Mouse (Mus musculus): Measurements from ENCODE around the gene Sun3. TPM values are rescaled to one million over a fixed set of nuclear protein-coding genes. Genes with fewer than 3 reads are reported as not detected.

The Sun3 gene
- total RNA-seq, 1 experiment = not detected

DNA sequence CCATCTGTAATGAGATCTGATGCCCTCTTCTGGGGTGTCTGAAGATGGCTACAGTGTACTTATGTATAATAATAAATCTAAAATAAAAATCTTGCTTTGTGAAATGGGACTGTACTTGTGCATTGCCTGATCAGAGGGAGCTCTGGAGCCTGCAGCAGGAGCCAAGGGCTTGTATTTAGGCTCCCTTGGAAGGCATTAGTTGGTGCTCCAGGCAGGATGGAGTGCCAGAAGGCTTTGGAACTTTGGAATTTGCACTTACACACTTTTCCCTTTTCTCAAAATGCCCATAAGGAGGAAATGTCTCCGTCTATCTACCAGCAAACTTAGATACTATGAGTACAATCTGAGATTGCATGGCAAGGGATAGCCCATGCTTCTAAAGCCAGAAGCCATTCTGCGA lies 2.2 kb downstream of the Sun3 start:
- in situ Hi-C loops (cut with MboI; ENCODE audit: low sequenced_read_pairs in 2 of 2, unreplicated experiment in 2 of 2) = no loop called here
- no peak for DNase-seq (ENCODE audit: low read depth, low spot score)
- H3K9me3 ChIP-seq (ENCODE audit: control insufficient read depth, insufficient read depth, low read depth, low read length) = no peaks in the 10 kb centered on the region
- H3K9ac ChIP-seq (ENCODE audit: insufficient read depth, low read depth, low read length, poor library complexity, severe bottlenecking) = no peak overlapping the region
- H3K4me3 ChIP-seq (ENCODE audit: insufficient read depth in 1 of 2, low read depth in 1 of 2, low read length in 2 of 2, poor library complexity in 1 of 2, severe bottlenecking in 1 of 2) = no peak overlapping the region
- no peaks in the 10 kb centered on the region for H3K36me3 ChIP-seq (ENCODE audit: control insufficient read depth, insufficient read depth, low read length, poor library complexity, severe bottlenecking)
- H3K4me1 ChIP-seq (ENCODE audit: control insufficient read depth in 2 of 2, insufficient read depth in 2 of 2, low read length in 2 of 2, poor library complexity in 1 of 2) = peaks cover 0 to 5% of the 10 kb centered on the region in 2 experiments; a peak in 1 of 4 replicates
- no peak for TF ChIP-seq ZNF384 (IDR thresholded peaks at IDR 0.05; ENCODE audit: low read depth, low read length)
- no peak for TF ChIP-seq HCFC1 (IDR thresholded peaks at IDR 0.05; ENCODE audit: borderline replicate concordance, insufficient read depth, low read length)
- TF ChIP-seq ZC3H11A (IDR thresholded peaks at IDR 0.05; ENCODE audit: borderline replicate concordance, low read depth, low read length) = no peak
- no peak for TF ChIP-seq CHD2 (IDR thresholded peaks at IDR 0.05; ENCODE audit: low read depth, low read length)
- TF ChIP-seq MAFK (IDR thresholded peaks at IDR 0.05; ENCODE audit: insufficient read depth, low read depth, low read length) = no peak
- H3K27ac ChIP-seq (ENCODE audit: insufficient read depth, low read depth, low read length, poor library complexity, severe bottlenecking) = no peak overlapping the region

DNA sequence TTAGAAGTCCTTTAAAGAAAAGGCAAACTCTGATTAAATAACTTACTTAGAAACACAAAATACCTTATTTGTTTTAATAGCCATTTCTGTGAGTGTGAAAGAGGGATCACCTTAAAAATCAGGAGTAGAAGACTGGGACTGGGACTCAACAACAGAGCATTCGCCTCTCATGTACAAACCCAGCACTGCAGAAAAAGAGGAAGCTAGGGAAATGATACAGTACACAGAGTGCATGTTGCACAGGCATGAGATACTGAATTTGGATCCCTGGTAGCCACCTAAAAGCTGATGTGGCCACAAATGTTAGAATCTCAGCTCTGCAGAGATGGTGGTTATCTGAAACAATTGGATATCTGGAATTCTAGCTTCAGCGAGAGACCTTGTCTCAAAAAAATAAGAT lies 17.3 kb downstream of the Sun3 start:
- no peaks in the 10 kb centered on the region for H3K36me3 ChIP-seq (ENCODE audit: control insufficient read depth, insufficient read depth, low read length, poor library complexity, severe bottlenecking)
- H3K9ac ChIP-seq (ENCODE audit: insufficient read depth, low read depth, low read length, poor library complexity, severe bottlenecking) = no peak overlapping the region
- in situ Hi-C loops (cut with MboI; ENCODE audit: low sequenced_read_pairs in 2 of 2, unreplicated experiment in 2 of 2) = no loop called here
- no peaks in the 10 kb centered on the region for H3K9me3 ChIP-seq (ENCODE audit: control insufficient read depth, insufficient read depth, low read depth, low read length)
- TF ChIP-seq HCFC1 (IDR thresholded peaks at IDR 0.05; ENCODE audit: borderline replicate concordance, insufficient read depth, low read length) (no peak), CHD2 (IDR thresholded peaks at IDR 0.05; ENCODE audit: low read depth, low read length) (no peak), ZC3H11A (IDR thresholded peaks at IDR 0.05; ENCODE audit: borderline replicate concordance, low read depth, low read length) (no peak), ZNF384 (IDR thresholded peaks at IDR 0.05; ENCODE audit: low read depth, low read length) (no peak), MAFK (IDR thresholded peaks at IDR 0.05; ENCODE audit: insufficient read depth, low read depth, low read length) (no peak)
- no peaks in the 10 kb centered on the region for H3K4me1 ChIP-seq (ENCODE audit: control insufficient read depth in 2 of 2, insufficient read depth in 2 of 2, low read length in 2 of 2, poor library complexity in 1 of 2)
- no peak overlapping the region for H3K4me3 ChIP-seq (ENCODE audit: insufficient read depth in 1 of 2, low read depth in 1 of 2, low read length in 2 of 2, poor library complexity in 1 of 2, severe bottlenecking in 1 of 2)
- no peak for DNase-seq (ENCODE audit: low read depth, low spot score)
- no peak overlapping the region for H3K27ac ChIP-seq (ENCODE audit: insufficient read depth, low read depth, low read length, poor library complexity, severe bottlenecking)

DNA sequence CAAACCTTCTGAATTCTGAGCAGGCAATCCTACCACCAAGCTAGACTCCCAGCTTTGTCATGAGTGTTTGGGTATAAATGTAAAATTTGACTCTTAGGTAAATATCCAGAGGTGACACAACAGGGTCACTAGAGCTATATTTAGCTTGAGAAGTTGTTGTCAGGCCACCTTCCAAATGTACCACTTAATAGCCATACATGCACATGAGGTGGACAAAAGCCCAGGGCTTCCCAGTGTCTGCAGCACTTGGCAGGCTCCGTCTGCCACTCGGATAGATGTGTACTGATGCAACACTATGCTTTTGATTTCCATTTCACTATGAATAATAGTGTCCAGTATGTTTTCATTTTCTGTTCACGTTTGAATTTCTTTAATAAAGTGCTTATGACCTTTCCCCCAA lies 23.6 kb downstream of the Sun3 start:
- no peaks in the 10 kb centered on the region for H3K4me1 ChIP-seq (ENCODE audit: control insufficient read depth in 2 of 2, insufficient read depth in 2 of 2, low read length in 2 of 2, poor library complexity in 1 of 2)
- in situ Hi-C loops (cut with MboI; ENCODE audit: low sequenced_read_pairs in 2 of 2, unreplicated experiment in 2 of 2) = no loop called here
- TF ChIP-seq ZC3H11A (IDR thresholded peaks at IDR 0.05; ENCODE audit: borderline replicate concordance, low read depth, low read length) (no peak), HCFC1 (IDR thresholded peaks at IDR 0.05; ENCODE audit: borderline replicate concordance, insufficient read depth, low read length) (no peak), MAFK (IDR thresholded peaks at IDR 0.05; ENCODE audit: insufficient read depth, low read depth, low read length) (no peak), CHD2 (IDR thresholded peaks at IDR 0.05; ENCODE audit: low read depth, low read length) (no peak), ZNF384 (IDR thresholded peaks at IDR 0.05; ENCODE audit: low read depth, low read length) (no peak)

DNA sequence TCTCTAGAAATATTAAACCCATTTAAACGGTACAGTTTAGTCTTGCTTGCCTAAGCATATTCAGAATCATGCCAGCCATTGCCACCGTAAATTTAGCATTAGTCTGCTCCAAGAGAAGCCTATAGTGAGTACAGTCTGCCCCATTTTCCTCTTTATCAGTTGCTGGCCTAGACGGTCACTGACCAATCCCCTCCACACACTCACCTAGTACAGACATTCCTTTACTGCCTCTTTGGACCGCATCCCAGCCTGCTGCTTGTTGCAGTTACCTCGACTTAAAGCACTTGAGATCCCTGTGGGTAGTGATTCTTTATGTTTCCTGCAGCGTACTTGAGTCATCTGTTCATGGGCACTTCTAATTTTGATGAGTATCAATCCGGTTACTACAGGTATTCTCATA lies 24.0 kb downstream of the Sun3 start:
- no peak for DNase-seq (ENCODE audit: low read depth, low spot score)
- no peak for TF ChIP-seq ZNF384 (IDR thresholded peaks at IDR 0.05; ENCODE audit: low read depth, low read length)
- no peak for TF ChIP-seq ZC3H11A (IDR thresholded peaks at IDR 0.05; ENCODE audit: borderline replicate concordance, low read depth, low read length)
- TF ChIP-seq MAFK (IDR thresholded peaks at IDR 0.05; ENCODE audit: insufficient read depth, low read depth, low read length) = no peak
- no peak for TF ChIP-seq CHD2 (IDR thresholded peaks at IDR 0.05; ENCODE audit: low read depth, low read length)
- no peak overlapping the region for H3K4me3 ChIP-seq (ENCODE audit: insufficient read depth in 1 of 2, low read depth in 1 of 2, low read length in 2 of 2, poor library complexity in 1 of 2, severe bottlenecking in 1 of 2)
- no peak overlapping the region for H3K27ac ChIP-seq (ENCODE audit: insufficient read depth, low read depth, low read length, poor library complexity, severe bottlenecking)
- in situ Hi-C loops (cut with MboI; ENCODE audit: low sequenced_read_pairs in 2 of 2, unreplicated experiment in 2 of 2) = no loop called here
- H3K4me1 ChIP-seq (ENCODE audit: control insufficient read depth in 2 of 2, insufficient read depth in 2 of 2, low read length in 2 of 2, poor library complexity in 1 of 2) = no peaks in the 10 kb centered on the region
- H3K9ac ChIP-seq (ENCODE audit: insufficient read depth, low read depth, low read length, poor library complexity, severe bottlenecking) = no peak overlapping the region
- H3K9me3 ChIP-seq (ENCODE audit: control insufficient read depth, insufficient read depth, low read depth, low read length) = no peaks in the 10 kb centered on the region
- H3K36me3 ChIP-seq (ENCODE audit: control insufficient read depth, insufficient read depth, low read length, poor library complexity, severe bottlenecking) = no peaks in the 10 kb centered on the region

More for the DNA sequence above, 23.6 kb downstream of the Sun3 start:
- Histone ChIP-seq H3K27ac (ENCODE audit: insufficient read depth, low read depth, low read length, poor library complexity, severe bottlenecking) (no peak overlapping the region), H3K36me3 (ENCODE audit: control insufficient read depth, insufficient read depth, low read length, poor library complexity, severe bottlenecking) (no peaks in the 10 kb centered on the region), H3K4me3 (ENCODE audit: insufficient read depth in 1 of 2, low read depth in 1 of 2, low read length in 2 of 2, poor library complexity in 1 of 2, severe bottlenecking in 1 of 2) (no peak overlapping the region), H3K9me3 (ENCODE audit: control insufficient read depth, insufficient read depth, low read depth, low read length) (no peaks in the 10 kb centered on the region), H3K9ac (ENCODE audit: insufficient read depth, low read depth, low read length, poor library complexity, severe bottlenecking) (no peak overlapping the region)
- no peak for DNase-seq (ENCODE audit: low read depth, low spot score)

DNA sequence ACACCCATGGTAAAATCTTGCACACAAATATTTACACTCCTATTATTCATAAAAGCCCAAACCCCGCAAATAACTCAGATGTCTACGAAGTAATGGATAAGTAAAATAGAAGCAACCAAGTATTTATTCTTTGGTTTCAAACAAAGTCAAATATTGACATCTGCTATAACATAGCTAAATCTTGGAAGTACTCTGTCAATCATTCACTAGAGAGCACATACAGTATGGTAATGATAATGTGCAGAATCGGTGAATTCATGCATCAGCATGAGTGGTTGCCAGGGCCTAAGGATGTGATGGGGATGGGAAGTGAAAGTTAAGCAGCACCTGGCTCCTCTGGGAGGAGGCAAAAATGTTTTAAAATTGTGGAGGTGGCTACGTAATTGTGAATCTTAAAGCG lies 28.6 kb downstream of the Sun3 start:
- H3K36me3 ChIP-seq (ENCODE audit: control insufficient read depth, insufficient read depth, low read length, poor library complexity, severe bottlenecking) = no peaks in the 10 kb centered on the region
- H3K27ac ChIP-seq (ENCODE audit: insufficient read depth, low read depth, low read length, poor library complexity, severe bottlenecking) = no peak overlapping the region
- no peak overlapping the region for H3K9ac ChIP-seq (ENCODE audit: insufficient read depth, low read depth, low read length, poor library complexity, severe bottlenecking)
- DNase-seq (ENCODE audit: low read depth, low spot score) = no peak
- TF ChIP-seq ZNF384 (IDR thresholded peaks at IDR 0.05; ENCODE audit: low read depth, low read length) = no peak
- H3K9me3 ChIP-seq (ENCODE audit: control insufficient read depth, insufficient read depth, low read depth, low read length) = no peaks in the 10 kb centered on the region
- in situ Hi-C loops (cut with MboI; ENCODE audit: low sequenced_read_pairs in 2 of 2, unreplicated experiment in 2 of 2) = no loop called here
- no peak overlapping the region for H3K4me3 ChIP-seq (ENCODE audit: insufficient read depth in 1 of 2, low read depth in 1 of 2, low read length in 2 of 2, poor library complexity in 1 of 2, severe bottlenecking in 1 of 2)
- no peaks in the 10 kb centered on the region for H3K4me1 ChIP-seq (ENCODE audit: control insufficient read depth in 2 of 2, insufficient read depth in 2 of 2, low read length in 2 of 2, poor library complexity in 1 of 2)
